Mouse (Mus musculus): Measurements from ENCODE around the gene Fam71b.

- TF ChIP-seq POLR2A (IDR thresholded peaks at IDR 0.05; ENCODE audit: control insufficient read depth, low read depth, low read length): no peak
- no peak for TF ChIP-seq CTCF (IDR thresholded peaks at IDR 0.05; ENCODE audit: control insufficient read depth, insufficient read depth, insufficient replicate concordance, low read depth, low read length)
Measured at GRCm38 (mm10) chr11:46437459-46438000, 41.2 kb downstream of the Fam71b start.

Measured in testis, adult 2 months (tissue).